Mouse (Mus musculus) neutrophil, adult 5-6 weeks (primary cell): ENCODE measurements around the gene Fat1. TPM values are rescaled to one million over a fixed set of nuclear protein-coding genes. Genes with fewer than 3 reads are reported as not detected.

Source experiments
- ATAC-seq: fragments of 151-379, 151-347 bp; 2 replicates; pipeline ENCODE4 v1.8.0; 2017; ENCODE audit warnings: mild to moderate bottlenecking, moderate TSS enrichment; ENCODE audit not compliant: insufficient number of reproducible peaks, poor library complexity, low FRiP score, severe bottlenecking; ENCODE audit errors: extremely low read depth
- total RNA-seq: library from RNA; stranded (forward); fragments of 200-1000 nt; gene quantifications from 2 replicates; pipeline ENCODE4 v1.2.3, GENCODE M21; 2017

Gene Fat1
- total RNA-seq, 1 experiment from 2014 or later, result 0.23 TPM

DNA sequence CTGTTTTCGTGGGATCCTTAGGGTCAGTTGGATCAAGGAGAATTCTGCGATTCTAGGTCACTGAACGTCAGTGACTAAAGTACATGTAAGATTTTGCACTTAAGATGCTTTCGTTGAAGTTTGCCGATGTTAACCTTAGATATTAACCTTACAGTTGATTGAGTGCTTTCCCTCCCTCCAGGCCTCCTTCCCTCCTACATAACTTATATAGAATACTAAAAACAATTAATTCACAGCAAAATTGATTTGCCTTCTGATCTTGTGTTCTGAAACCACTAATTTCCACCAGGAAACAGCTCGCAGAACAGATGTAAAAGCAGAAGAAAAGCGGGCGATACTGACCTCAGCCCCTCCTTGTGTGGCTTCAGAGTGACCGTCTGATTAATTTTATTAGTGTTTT lies 63.0 kb downstream of the Fat1 start:
- ATAC-seq, result no peak

DNA sequence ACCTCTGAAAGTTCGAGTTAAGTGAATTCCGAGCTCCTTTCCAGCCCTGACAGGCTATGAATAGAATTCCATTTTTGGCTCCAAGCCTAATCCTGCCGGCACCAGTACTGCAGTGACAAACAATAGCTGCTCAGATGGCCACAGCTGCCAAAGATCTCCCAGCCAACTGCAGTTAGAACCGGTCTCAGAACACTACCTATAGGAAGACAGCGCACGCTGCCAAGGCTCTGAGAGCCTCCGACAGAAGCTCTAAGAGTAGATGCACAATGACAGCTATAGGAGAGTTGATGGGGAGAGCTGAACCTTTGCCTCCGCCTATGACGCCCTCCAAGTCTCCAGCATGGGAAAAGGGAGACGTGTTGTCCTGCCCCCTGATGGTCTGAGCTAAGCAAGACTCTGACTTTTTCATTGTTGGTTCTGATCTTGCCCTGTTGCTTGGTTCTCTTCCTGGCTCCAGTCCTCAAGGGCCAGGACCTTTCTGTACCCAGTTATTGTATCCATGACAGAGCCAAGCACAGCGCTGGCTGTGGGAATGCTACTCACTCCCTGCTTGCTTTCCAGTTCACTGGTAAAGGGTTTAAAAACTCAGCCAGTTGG lies 63.5 kb downstream of the Fat1 start:
- ATAC-seq, result no peak

DNA sequence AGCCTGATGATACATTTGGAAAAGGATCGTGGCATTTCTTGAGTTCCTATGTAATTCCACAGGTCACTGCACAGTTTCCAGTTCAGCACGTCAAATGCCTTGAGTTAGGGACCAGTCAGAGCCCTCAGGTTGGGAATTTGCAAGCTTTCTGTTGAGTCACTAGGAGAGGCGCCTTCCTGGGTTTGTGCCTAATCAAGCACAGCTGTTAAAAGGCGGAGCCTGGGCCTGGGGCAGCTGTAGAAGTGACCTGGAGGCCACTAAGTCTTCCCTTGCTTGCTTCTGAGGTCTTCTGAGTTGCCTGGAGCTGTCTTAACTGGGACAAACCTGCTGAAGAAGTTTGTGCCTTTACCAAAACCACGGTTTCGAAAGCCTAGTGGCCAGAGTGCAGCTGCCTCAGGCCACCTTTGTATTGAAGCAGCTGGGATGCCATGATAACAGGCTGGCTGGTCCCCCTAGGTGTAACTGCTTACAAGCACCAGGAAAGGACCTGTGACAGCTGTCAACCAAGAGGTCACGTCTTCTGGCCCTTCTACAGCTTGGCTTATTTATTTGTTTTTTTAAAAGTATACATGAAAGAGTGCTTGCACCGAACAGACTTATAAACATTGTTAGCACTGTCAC lies 66.4 kb downstream of the Fat1 start:
- ATAC-seq, result no peak

DNA sequence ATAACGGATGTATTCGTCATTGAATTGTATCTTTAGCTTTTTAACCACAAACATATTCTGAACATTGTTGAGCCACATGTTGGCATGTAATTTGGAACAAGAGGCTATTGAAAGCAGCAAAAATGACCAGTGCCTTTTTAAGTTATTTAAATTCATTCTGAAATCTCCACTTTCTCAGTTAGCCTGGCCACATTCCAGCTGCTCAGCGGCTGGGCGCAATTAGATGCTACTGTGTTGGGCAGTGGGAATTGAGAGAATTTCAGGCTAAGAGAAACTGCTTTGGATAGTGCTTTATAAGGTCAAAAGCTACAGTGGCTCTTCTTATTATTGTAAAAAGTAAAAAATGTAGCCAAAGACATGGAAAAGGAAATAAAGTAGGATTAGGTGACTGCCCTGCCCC lies 67.4 kb downstream of the Fat1 start:
- ATAC-seq, result no peak

DNA sequence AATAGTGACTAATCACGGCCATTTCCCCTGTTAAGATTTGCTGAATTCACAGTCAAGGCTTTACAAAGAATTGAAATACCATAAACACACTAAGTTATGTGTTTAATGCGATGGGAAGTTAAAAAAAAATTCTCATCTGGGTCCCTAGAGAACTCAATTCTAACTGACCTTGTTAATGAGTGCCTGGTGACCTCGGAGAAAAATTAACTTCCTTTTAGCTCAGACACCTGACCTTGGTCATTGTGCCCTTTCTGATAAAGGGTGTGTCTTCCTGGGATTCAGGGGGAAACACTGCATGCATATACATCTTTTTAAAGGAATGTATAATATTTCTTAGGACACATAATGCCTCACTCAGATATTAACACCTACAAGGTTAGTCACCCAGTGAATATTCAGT lies 68.8 kb downstream of the Fat1 start:
- ATAC-seq, result no peak

DNA sequence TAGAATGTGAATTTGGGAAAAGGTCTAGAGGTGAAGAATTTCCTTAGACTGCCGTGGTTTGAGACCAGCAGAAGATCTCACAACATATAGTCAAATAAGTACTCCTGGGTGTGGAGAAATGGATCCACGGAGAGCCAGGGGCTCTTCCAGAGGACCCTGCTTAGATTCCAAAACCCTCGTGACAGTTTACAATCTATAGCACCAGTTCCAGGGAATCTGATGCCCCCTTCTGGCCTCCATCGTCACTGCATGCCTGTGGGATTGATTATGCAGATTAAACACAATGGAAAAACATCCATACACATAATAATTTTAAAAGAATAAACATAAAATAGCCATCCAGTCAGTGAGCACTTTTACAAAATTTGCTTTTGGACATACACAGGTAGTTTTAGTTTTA lies 75.4 kb downstream of the Fat1 start:
- ATAC-seq, result no peak

GRCm38 (mm10) chr8:45011774-45012173 lies 76.5 kb downstream of the Fat1 start:
- no peak for ATAC-seq

DNA sequence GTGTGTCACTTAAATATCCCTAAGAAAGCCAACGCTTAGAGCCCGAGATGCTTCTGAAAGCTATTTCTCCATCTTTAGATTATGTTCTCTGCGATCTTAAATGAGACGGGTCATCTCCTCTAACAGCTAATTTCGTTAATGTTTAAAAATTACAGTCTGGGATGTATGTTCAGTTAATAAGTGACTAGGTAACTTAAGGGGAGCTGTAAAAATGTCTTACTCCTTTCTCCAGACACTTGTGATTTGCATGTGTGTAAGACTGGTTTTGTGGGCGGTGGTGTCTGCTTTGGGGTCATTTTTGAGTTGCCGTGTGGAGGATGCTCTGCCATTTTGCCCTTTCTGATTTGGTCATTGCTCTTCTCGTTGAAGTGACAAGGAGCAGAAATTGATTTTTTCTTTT lies 78.6 kb downstream of the Fat1 start:
- no peak for ATAC-seq

GRCm38 (mm10) chr8:45014498-45015067 lies 79.3 kb downstream of the Fat1 start:
- no peak for ATAC-seq

DNA sequence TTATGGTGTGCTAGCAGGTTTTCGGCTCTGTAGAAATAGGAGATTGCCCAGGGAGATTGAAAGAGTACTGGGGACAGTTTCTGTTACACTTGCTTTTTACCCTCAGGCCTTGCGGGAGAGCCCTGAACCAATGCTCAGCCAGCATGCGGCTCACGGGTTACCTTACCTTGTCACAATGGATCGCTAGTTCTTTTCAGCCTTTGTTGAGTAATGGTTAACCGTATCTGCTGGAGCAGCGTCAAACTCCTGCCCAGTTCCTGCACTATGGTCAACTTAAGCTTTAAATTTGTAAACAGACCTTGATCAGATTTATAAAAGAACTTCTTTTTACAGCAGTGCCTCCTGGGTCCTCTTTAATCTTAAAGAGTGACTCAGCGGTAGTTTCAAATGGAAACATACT lies 80.6 kb downstream of the Fat1 start:
- no peak for ATAC-seq

DNA sequence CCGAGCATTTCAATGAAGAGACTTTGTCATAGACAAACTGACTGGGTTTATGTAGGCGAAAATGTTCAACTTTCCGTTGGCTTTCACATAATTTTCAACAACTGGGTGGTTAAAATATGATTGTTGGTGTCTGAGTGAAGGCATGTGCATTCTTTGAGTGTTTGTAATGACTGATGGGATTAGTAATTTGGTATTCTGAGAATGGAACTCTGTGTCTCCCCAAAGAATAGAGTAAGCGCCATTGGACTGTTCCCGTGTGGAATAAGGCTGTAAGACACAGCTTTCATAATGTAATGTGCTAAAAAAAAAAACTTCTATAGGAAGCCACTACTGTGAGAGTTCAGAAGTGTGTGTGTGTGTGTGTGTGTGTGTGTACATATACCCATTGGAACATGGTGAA lies 84.0 kb downstream of the Fat1 start:
- no peak for ATAC-seq

- ATAC-seq, result no peak
These were observed 85.9 kb downstream of the Fat1 start for GRCm38 (mm10) chr8:45021171-45021570.

GRCm38 (mm10) chr8:45021911-45022665 lies 86.8 kb downstream of the Fat1 start:
- no peak for ATAC-seq

- ATAC-seq, result no peak
These were observed 92.8 kb downstream of the Fat1 start for GRCm38 (mm10) chr8:45028081-45028497.

- no peak for ATAC-seq
These were observed 103.1 kb downstream of the Fat1 start for GRCm38 (mm10) chr8:45038350-45038749.

DNA sequence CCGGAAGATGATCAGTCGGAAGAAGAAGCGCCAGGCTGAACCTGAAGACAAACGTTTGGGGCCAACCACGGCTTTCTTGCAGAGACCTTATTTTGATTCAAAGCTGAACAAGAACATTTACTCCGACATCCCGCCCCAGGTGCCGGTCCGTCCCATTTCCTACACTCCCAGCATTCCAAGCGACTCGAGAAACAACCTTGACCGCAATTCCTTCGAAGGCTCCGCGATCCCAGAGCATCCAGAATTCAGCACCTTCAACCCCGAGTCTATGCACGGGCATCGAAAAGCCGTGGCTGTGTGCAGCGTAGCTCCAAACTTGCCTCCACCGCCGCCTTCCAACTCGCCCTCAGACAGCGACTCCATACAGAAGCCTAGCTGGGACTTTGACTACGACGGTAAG lies 108.9 kb downstream of the Fat1 start:
- ATAC-seq, result no peak

GRCm38 (mm10) chr8:45050451-45050850 lies 115.2 kb downstream of the Fat1 start:
- ATAC-seq, result no peak

GRCm38 (mm10) chr8:45051236-45051635 lies 116.0 kb downstream of the Fat1 start:
- ATAC-seq, result no peak

DNA sequence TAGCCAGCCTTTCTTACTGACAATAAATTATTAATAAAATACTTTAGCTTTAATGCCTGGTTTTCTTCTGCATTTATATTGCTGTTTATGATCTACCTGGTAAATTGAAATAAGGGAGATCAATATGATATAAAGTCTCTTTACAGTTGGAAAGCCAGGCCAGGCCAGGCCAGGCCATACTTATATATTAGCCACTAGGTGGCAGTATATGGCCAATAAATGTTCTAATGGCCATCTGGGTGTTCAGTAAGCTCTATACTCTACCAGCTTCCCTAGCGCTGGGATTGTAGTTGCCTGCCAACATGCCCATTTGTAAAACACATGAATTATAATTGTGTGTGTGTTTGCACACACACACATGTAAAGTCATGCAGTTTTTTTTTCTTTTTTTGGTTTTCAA lies 117.0 kb downstream of the Fat1 start:
- no peak for ATAC-seq

GRCm38 (mm10) chr8:45052618-45053017 lies 117.4 kb downstream of the Fat1 start:
- ATAC-seq, result no peak
